Mouse (Mus musculus): ENCODE measurements at regions not wholly inside any gene's neighbourhood (a gene's known extent, or its start where the extent isn't known, plus 50 kb on each side); places are given as distances from the start of the nearest gene placed in this dataset.

DNA sequence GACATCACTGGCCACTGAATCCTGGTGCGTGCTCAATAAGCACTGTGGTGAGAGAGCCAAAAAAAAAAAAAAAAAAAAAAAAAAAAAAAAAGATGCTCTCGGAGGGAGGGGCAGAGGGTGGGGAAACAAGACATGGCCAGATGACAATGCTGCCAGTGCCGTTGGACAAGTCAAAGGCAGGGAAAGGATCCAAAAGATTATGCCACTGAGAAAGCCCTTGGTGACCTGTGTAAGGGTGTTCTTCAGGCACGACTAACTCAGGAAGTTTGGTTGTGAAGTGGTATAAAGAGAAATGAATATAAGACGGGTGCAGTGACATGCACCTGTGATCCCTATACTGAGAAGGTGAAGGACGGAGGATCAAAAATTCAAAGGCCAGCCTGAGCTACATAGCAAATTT lies 121.8 kb upstream of the Max start:
- TF ChIP-seq GATA1 (IDR thresholded peaks at IDR 0.05; ENCODE audit: low read length) (no peak), TAL1 (IDR thresholded peaks at IDR 0.05; ENCODE audit: low read length) (no peak)

Measured in erythroblast, embryonic 14.5 days (primary cell).